Mouse (Mus musculus): ENCODE measurements around the gene Crmp1. TPM values are rescaled to one million over a fixed set of nuclear protein-coding genes. Genes with fewer than 3 reads are reported as not detected.

Gene Crmp1
- polyA plus RNA-seq, 1 experiment from 2014 or later, result 750 TPM

DNA sequence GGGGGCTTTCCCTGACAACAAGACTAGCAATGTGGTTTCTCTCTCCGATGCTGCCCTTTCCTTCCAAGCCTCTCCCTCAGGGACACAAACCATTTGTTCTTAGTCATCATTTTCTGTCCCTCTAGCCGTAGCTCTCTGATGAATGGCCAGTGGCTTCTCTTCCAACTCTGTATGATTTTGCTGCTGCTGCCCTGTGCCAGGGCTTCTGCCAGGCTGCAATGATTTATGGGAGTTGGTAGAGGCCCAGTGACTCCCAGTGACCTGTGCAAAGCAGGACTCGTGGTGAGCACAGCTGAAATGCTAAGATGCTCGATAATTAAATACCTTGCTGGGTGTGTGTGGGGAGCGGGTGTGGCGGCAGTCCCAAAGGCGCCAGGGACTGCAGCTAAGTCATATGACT, 26.5 kb upstream of the Crmp1 start:
- H3K9me3 ChIP-seq, result no peaks in the 10 kb centered on the region
- H3K27ac ChIP-seq, result no peak overlapping the region
- H3K4me3 ChIP-seq, result no peak overlapping the region
- 67% methylated on average over 7 of the region's 7 CpGs for WGBS
- no peak for ATAC-seq (ENCODE audit: low FRiP score)
- no peaks in the 10 kb centered on the region for H3K27me3 ChIP-seq
- H3K36me3 ChIP-seq, result no peaks in the 10 kb centered on the region
- H3K4me2 ChIP-seq, result no peak overlapping the region
- peaks cover 36% of the 10 kb centered on the region for H3K4me1 ChIP-seq (replicated peaks)
- no peak overlapping the region for H3K9ac ChIP-seq

GRCm38 (mm10) chr5:37219615-37220014, 22.1 kb upstream of the Crmp1 start:
- H3K27ac ChIP-seq, result no peak overlapping the region
- H3K9me3 ChIP-seq, result no peaks in the 10 kb centered on the region
- H3K36me3 ChIP-seq, result no peaks in the 10 kb centered on the region
- no peaks in the 10 kb centered on the region for H3K27me3 ChIP-seq
- H3K4me1 ChIP-seq (replicated peaks), result peaks cover 46% of the 10 kb centered on the region
- no peak overlapping the region for H3K4me2 ChIP-seq
- 48% methylated on average over 5 of the region's 5 CpGs for WGBS
- no peak overlapping the region for H3K4me3 ChIP-seq
- H3K9ac ChIP-seq, result no peak overlapping the region
- no peak for ATAC-seq (ENCODE audit: low FRiP score)

DNA sequence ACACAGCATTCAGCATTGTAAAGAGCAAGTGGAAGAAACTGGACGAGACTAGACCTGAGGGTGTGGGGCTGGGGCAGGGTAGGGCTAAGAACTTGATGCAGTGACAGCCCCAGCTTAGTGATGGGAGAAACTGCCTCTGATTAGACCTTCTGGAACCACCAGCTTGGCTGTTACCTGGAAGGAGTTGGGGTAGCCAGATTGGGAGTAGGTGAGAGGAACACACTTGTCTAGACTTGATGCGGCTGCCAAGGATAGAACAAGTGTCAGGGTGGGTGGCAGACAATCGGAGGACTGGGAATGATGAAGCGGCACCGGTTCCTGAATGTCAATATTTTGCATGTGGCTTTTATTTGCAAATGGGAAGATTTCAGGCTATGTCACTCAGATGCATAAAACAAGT, 21.2 kb upstream of the Crmp1 start:
- no peak for ATAC-seq (ENCODE audit: low FRiP score)

DNA sequence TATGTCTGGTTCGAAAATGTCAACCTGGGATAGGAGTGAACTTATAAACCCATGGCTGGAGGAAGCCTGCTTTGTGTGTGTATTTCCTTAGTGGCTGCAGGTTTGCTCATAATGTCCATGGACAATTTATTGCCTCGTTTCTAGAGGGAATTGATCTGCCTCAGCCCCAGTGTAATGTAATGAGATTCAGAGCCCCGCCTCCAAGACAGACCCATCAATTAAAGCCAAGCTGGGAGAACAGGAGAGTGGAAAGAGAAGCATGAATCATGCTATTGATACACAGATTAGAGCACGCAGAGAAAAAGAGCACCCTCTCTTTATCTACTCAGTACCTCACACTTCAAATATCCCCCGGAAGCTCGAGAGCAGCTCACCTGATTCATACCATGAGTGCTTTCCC, 20.2 kb upstream of the Crmp1 start:
- WGBS, result 33% methylated on average over 6 of the region's 6 CpGs
- Histone ChIP-seq H3K36me3 (no peaks in the 10 kb centered on the region), H3K4me2 (no peak overlapping the region), H3K9me3 (no peaks in the 10 kb centered on the region), H3K27me3 (no peaks in the 10 kb centered on the region), H3K4me1 (replicated peaks) (peaks cover 39% of the 10 kb centered on the region), H3K4me3 (no peak overlapping the region), H3K9ac (no peak overlapping the region; the same call in 1 of the 2 replicates), H3K27ac (peak overlapping the region; percentile 73)
- peak; percentile 71 for ATAC-seq (ENCODE audit: low FRiP score)

More for the DNA sequence above, 21.2 kb upstream of the Crmp1 start:
- Histone ChIP-seq H3K4me2 (no peak overlapping the region), H3K36me3 (no peaks in the 10 kb centered on the region), H3K27ac (peak overlapping the region; percentile 73), H3K4me1 (replicated peaks) (peaks cover 39% of the 10 kb centered on the region), H3K27me3 (no peaks in the 10 kb centered on the region), H3K9me3 (no peaks in the 10 kb centered on the region), H3K4me3 (no peak overlapping the region), H3K9ac (no peak overlapping the region)
- WGBS, result 83% methylated on average over 5 of the region's 5 CpGs

GRCm38 (mm10) chr5:37222316-37222715, 19.4 kb upstream of the Crmp1 start:
- no peaks in the 10 kb centered on the region for H3K36me3 ChIP-seq
- no peak overlapping the region for H3K4me2 ChIP-seq
- H3K9ac ChIP-seq, result no peak overlapping the region
- 0 out of 2 replicates have a peak, but pooled peaks have one; percentile 26 for ATAC-seq (ENCODE audit: low FRiP score)
- H3K9me3 ChIP-seq, result no peaks in the 10 kb centered on the region
- peak overlapping the region; percentile 73 for H3K27ac ChIP-seq
- 43% methylated on average over 8 of the region's 8 CpGs for whole genome bisulfite sequencing
- no peak overlapping the region for H3K4me3 ChIP-seq
- no peaks in the 10 kb centered on the region for H3K27me3 ChIP-seq
- H3K4me1 ChIP-seq (replicated peaks), result peaks cover 39% of the 10 kb centered on the region

- no peaks in the 10 kb centered on the region for H3K36me3 ChIP-seq
- H3K4me1 ChIP-seq (replicated peaks), result peaks cover 31% of the 10 kb centered on the region
- whole genome bisulfite sequencing, result 91% methylated on average over 1 of the region's 1 CpGs
Measured at GRCm38 (mm10) chr5:37225708-37226107, 16.0 kb upstream of the Crmp1 start.

DNA sequence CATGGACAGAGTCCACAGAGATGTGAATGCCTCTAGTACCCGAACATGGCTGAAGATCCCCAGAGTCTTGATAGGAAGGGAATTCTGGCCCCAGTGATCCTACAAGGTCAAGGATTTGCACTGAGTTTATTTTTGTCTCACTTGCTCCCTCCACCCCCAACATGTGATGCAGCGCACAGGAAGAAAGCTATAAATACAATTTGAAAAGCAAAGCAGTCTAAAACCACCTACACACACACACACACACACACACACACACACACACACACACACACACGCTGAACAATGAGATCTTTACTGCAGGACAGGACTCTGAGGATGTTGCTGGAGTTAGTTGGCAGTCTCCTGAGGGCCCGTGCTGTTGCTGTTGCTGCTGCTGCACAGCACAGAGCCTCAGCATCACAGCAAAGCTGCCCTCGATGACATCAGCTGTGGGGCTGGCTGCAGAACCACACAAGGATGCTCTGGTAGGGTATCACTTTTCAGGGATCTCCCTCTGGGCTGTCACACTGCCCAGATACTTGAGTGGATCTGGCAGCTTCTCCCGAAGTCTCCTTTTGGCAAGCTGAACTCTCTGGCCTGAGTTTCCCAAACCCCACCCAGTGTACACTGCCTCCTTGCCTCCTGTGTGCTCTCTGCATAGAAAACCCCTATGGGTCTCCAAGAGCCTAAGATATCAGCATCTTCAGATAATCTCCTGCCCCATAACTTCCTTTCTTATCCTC, 13.6 kb upstream of the Crmp1 start:
- no peaks in the 10 kb centered on the region for H3K9me3 ChIP-seq

More at GRCm38 (mm10) chr5:37225708-37226107, 16.0 kb upstream of the Crmp1 start:
- Histone ChIP-seq H3K9ac (no peak overlapping the region), H3K9me3 (no peaks in the 10 kb centered on the region), H3K27ac (no peak overlapping the region), H3K4me2 (no peak overlapping the region), H3K27me3 (no peaks in the 10 kb centered on the region), H3K4me3 (no peak overlapping the region)
- no peak for ATAC-seq (ENCODE audit: low FRiP score)

GRCm38 (mm10) chr5:37228894-37229293, 12.8 kb upstream of the Crmp1 start:
- H3K27me3 ChIP-seq, result 0 out of 2 replicates have a peak, but pooled peaks cover 7% of the 10 kb centered on the region
- H3K4me1 ChIP-seq (replicated peaks), result peaks cover 11% of the 10 kb centered on the region
- H3K4me2 ChIP-seq, result no peak overlapping the region
- H3K36me3 ChIP-seq, result no peaks in the 10 kb centered on the region
- H3K9ac ChIP-seq, result no peak overlapping the region
- 38% methylated on average over 7 of the region's 7 CpGs for WGBS
- peak overlapping the region; percentile 18; the same call in 1 of the 2 replicates for H3K27ac ChIP-seq
- H3K9me3 ChIP-seq, result no peaks in the 10 kb centered on the region
- peak; percentile 35; the same call in 1 of the 2 replicates for ATAC-seq (ENCODE audit: low FRiP score)
- no peak overlapping the region for H3K4me3 ChIP-seq

More for the DNA sequence above, 13.6 kb upstream of the Crmp1 start:
- no peak for ATAC-seq (ENCODE audit: low FRiP score)
- no peaks in the 10 kb centered on the region for H3K36me3 ChIP-seq
- H3K4me2 ChIP-seq, result no peak overlapping the region
- no peak overlapping the region for H3K4me3 ChIP-seq
- H3K27ac ChIP-seq, result no peak overlapping the region
- H3K27me3 ChIP-seq, result 0 out of 2 replicates have a peak, but pooled peaks cover 4% of the 10 kb centered on the region
- no peak overlapping the region for H3K9ac ChIP-seq
- H3K4me1 ChIP-seq (replicated peaks), result peaks cover 8% of the 10 kb centered on the region
- 66% methylated on average over 6 of the region's 6 CpGs for WGBS

- WGBS, result 48% methylated on average over 9 of the region's 9 CpGs
Measured at GRCm38 (mm10) chr5:37233010-37233557, 8.7 kb upstream of the Crmp1 start.

DNA sequence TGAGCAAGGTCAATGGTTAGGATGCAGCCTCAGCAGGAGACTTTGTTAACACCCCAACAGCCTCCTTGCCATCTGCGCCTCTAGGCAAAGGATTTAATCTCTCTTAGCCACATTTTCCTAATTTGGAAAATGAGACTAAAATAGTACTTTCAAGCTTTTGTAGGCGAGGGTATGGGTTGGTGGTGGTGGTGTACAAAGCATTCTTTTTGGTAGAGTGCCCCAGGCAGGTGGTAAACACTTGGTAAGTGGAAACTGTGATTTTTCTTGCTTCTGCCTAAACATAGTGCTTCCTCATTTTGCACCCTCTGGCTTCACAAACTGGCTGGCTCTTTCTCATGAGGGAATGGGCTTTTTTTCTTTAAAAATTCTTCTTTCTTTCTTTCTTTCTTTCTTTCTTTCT, 3.1 kb upstream of the Crmp1 start:
- no peak for ATAC-seq (ENCODE audit: low FRiP score)
- H3K9me3 ChIP-seq, result no peaks in the 10 kb centered on the region
- no peak overlapping the region for H3K4me3 ChIP-seq
- H3K36me3 ChIP-seq, result no peaks in the 10 kb centered on the region
- H3K4me2 ChIP-seq, result no peak overlapping the region
- peaks cover 35% of the 10 kb centered on the region for H3K27me3 ChIP-seq
- 41% methylated on average over 2 of the region's 2 CpGs for WGBS
- no peak overlapping the region for H3K27ac ChIP-seq
- no peak overlapping the region for H3K9ac ChIP-seq
- H3K4me1 ChIP-seq (replicated peaks), result peaks cover 28% of the 10 kb centered on the region

More at GRCm38 (mm10) chr5:37233010-37233557, 8.7 kb upstream of the Crmp1 start:
- ATAC-seq (ENCODE audit: low FRiP score), result no peak
- H3K27me3 ChIP-seq, result peaks cover 21% of the 10 kb centered on the region; the same call in 1 of the 2 replicates
- H3K9ac ChIP-seq, result no peak overlapping the region
- H3K4me2 ChIP-seq, result no peak overlapping the region
- H3K9me3 ChIP-seq, result no peaks in the 10 kb centered on the region
- H3K4me3 ChIP-seq, result no peak overlapping the region
- H3K4me1 ChIP-seq (replicated peaks), result peaks cover 11% of the 10 kb centered on the region; the same call in 1 of the 2 replicates
- H3K27ac ChIP-seq, result no peak overlapping the region
- H3K36me3 ChIP-seq, result no peaks in the 10 kb centered on the region

- no peaks in the 10 kb centered on the region for H3K9me3 ChIP-seq
- ATAC-seq (ENCODE audit: low FRiP score), result no peak
- H3K27ac ChIP-seq, result peak overlapping the region; percentile 99; the same call in 1 of the 2 replicates
- peaks cover 28% of the 10 kb centered on the region for H3K27me3 ChIP-seq
- peak overlapping the region; percentile 1; the same call in 1 of the 2 replicates for H3K4me2 ChIP-seq
- H3K9ac ChIP-seq, result 0 out of 2 replicates have a peak overlapping the region, but pooled peaks have one; percentile 13
- no peak overlapping the region for H3K4me3 ChIP-seq
- H3K4me1 ChIP-seq (replicated peaks), result peaks cover 41% of the 10 kb centered on the region
- 5% methylated on average over 5 of the region's 5 CpGs for WGBS
- no peaks in the 10 kb centered on the region for H3K36me3 ChIP-seq
Measured at GRCm38 (mm10) chr5:37240550-37240949, 1.2 kb upstream of the Crmp1 start.

GRCm38 (mm10) chr5:37241224-37241623, 516 bp upstream of the Crmp1 start:
- peaks cover 41% of the 10 kb centered on the region for H3K4me1 ChIP-seq (replicated peaks)
- H3K36me3 ChIP-seq, result no peaks in the 10 kb centered on the region
- no peaks in the 10 kb centered on the region for H3K9me3 ChIP-seq
- peak overlapping the region; percentile 82 for H3K4me2 ChIP-seq
- peak overlapping the region; percentile 99 for H3K27ac ChIP-seq
- WGBS, result 12% methylated on average over 9 of the region's 9 CpGs
- H3K9ac ChIP-seq, result peak overlapping the region; percentile 95
- ATAC-seq (ENCODE audit: low FRiP score), result peak; percentile 4; the same call in 1 of the 2 replicates
- H3K27me3 ChIP-seq, result peaks cover 24% of the 10 kb centered on the region
- peak overlapping the region; percentile 79 for H3K4me3 ChIP-seq
